Mouse (Mus musculus) thymus, adult 2 months (tissue): ENCODE measurements around the gene Arhgap5. TPM values are rescaled to one million over a fixed set of nuclear protein-coding genes. Genes with fewer than 3 reads are reported as not detected.

Experiments
- DNase-seq: peaks from one replicate; pipeline ENCODE4 v3.0.0; 2021
- H3K27ac ChIP-seq: fragments of 200-500 bp; 2 replicates; pipeline ENCODE4 v1.5.1; 2012; ENCODE audit warnings: low read length, control low read depth; ENCODE audit not compliant: control insufficient read depth, insufficient read depth
- H3K27me3 ChIP-seq: fragments of 200-500 bp; 2 replicates; pipeline ENCODE4 v1.6.1; 2012; ENCODE audit warnings: mild to moderate bottlenecking, low read length, moderate library complexity, mixed read lengths; ENCODE audit not compliant: control insufficient read depth, insufficient read depth
- H3K36me3 ChIP-seq: fragments of 200-500 bp; 2 replicates; pipeline ENCODE4 v1.6.1; 2012; ENCODE audit warnings: mild to moderate bottlenecking, low read length, moderate library complexity; ENCODE audit not compliant: control insufficient read depth, insufficient read depth
- H3K4me1 ChIP-seq: fragments of 200-500 bp; replicated peaks from 2 replicates; pipeline ENCODE4 v1.6.1; 2012; ENCODE audit warnings: low read length; ENCODE audit not compliant: control insufficient read depth, insufficient read depth
- H3K4me3 ChIP-seq: fragments of 200-500 bp; 2 replicates; pipeline ENCODE4 v1.5.1; 2012; ENCODE audit warnings: mild to moderate bottlenecking, low read length, control low read depth, moderate library complexity; ENCODE audit not compliant: control insufficient read depth, insufficient read depth
- CTCF ChIP-seq: fragments of 200-500 bp; IDR thresholded peaks from 2 replicates; pipeline ENCODE4 v1.5.1; 2012; ENCODE audit warnings: mild to moderate bottlenecking, control low read depth, low read length, moderate library complexity, borderline replicate concordance; ENCODE audit not compliant: control insufficient read depth, poor library complexity, insufficient read depth; ENCODE audit errors: extremely low read depth
- POLR2A ChIP-seq: fragments of 200-500 bp; IDR thresholded peaks from 2 replicates; pipeline ENCODE4 v1.6.1; 2012; ENCODE audit warnings: mild to moderate bottlenecking, low read length, control low read depth, moderate library complexity; ENCODE audit not compliant: control insufficient read depth, poor library complexity, insufficient read depth; ENCODE audit errors: extremely low read depth
- WGBS: fragments of 180-500 bp; shearing (Covaris S2); methylation state at CpG from one replicate; pipeline ENCODE4 v1.1.7; 2018; 5-methylcytosine and 5-hydroxymethylcytosine counted together
- polyA plus RNA-seq: library from polyadenylated mRNA; depleted of rRNA; stranded (reverse); fragments of >200 nt; gene quantifications from 2 replicates; pipeline ENCODE4 v1.2.3, GENCODE M21; 2012

Gene Arhgap5
- polyA plus RNA-seq, 1 experiment: 1.3 TPM

GRCm38 (mm10) chr12:52479323-52479722, 24.4 kb upstream of the Arhgap5 start:
- Histone ChIP-seq H3K27ac (no peak overlapping the region), H3K4me1 (0 out of 2 replicates have a peak, but pooled peaks cover 2% of the 10 kb centered on the region), H3K4me3 (no peak overlapping the region), H3K36me3 (no peaks in the 10 kb centered on the region), H3K27me3 (no peaks in the 10 kb centered on the region)
- TF ChIP-seq POLR2A (no peak), CTCF (no peak)
- WGBS: 94% methylated on average over 6 of the region's 6 CpGs
- no peak for DNase-seq

DNA sequence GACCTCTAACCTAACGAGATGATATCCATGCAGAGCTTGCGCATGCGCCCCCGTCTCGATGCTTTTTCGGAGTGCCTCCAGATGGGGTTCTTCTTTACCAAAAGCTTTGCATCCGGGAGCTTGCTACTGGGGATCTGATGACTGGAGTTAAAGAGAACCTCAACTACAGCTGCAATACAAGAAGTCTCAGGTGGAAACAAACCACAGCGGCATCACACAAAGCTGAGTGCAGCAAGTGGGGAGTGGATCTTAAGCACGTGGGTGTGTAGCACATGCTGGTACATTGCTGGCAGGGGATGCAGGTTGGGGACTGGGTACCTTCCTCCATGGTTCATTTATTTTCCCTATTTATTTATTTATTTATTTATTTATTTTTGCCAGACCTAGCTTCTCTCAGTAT, 22.9 kb upstream of the Arhgap5 start:
- WGBS: 49% methylated on average over 9 of the region's 9 CpGs

GRCm38 (mm10) chr12:52481969-52482550, 21.7 kb upstream of the Arhgap5 start:
- TF ChIP-seq CTCF (no peak), POLR2A (no peak)
- H3K4me3 ChIP-seq: no peak overlapping the region
- H3K27ac ChIP-seq: no peak overlapping the region
- no peak for DNase-seq
- WGBS: 46% methylated on average over 5 of the region's 5 CpGs
- no peaks in the 10 kb centered on the region for H3K27me3 ChIP-seq
- 0 out of 2 replicates have a peak, but pooled peaks cover 2% of the 10 kb centered on the region for H3K4me1 ChIP-seq
- H3K36me3 ChIP-seq: no peaks in the 10 kb centered on the region

More for the DNA sequence above, 22.9 kb upstream of the Arhgap5 start:
- Histone ChIP-seq H3K27ac (no peak overlapping the region), H3K4me3 (no peak overlapping the region), H3K36me3 (no peaks in the 10 kb centered on the region), H3K27me3 (no peaks in the 10 kb centered on the region), H3K4me1 (0 out of 2 replicates have a peak, but pooled peaks cover 2% of the 10 kb centered on the region)
- TF ChIP-seq CTCF (no peak), POLR2A (no peak)
- DNase-seq: peak; percentile 66

- Histone ChIP-seq H3K4me3 (no peak overlapping the region), H3K4me1 (0 out of 2 replicates have a peak, but pooled peaks cover 2% of the 10 kb centered on the region), H3K27ac (no peak overlapping the region), H3K36me3 (no peaks in the 10 kb centered on the region), H3K27me3 (no peaks in the 10 kb centered on the region)
- no peak for DNase-seq
- TF ChIP-seq POLR2A (no peak), CTCF (no peak)
- 97% methylated on average over 9 of the region's 9 CpGs for WGBS
Observed at GRCm38 (mm10) chr12:52483219-52483618, 20.6 kb upstream of the Arhgap5 start.

DNA sequence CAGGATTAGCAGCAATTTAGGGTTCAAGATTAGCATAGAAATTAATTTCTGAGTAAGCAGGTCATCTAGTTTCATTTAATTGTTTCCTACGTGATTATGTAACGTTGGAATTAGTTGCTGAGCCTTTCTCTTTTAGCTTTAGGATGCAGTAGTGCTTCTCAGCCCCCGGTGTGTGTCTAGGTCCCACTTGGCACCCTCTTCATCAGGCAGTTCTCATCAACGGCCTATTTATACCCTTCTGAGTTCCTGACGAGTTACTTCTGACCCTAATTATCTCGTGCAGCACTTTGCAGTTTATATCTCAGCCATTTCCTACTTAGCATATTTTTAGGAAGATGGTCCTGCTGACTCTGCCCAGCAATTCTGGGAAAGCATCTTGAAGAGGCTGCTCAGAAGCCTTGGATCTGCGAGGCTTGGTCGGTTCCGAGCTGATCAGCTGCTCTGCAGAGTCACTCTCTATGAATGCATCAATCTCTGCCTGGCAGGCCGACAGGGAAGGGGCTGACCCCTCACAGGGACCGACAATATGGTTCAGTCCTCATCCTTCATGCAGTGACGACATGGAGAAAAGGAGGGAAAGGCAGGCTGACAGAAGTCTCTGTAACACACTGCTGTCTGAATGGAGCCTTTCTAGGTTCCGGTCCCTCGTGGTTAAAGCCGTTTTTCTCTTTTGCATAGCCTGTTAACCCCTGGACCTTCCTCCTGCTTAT, 15.4 kb upstream of the Arhgap5 start:
- TF ChIP-seq POLR2A: no peak
- no peak for TF ChIP-seq CTCF
- DNase-seq: no peak
- Histone ChIP-seq H3K4me3 (no peak overlapping the region), H3K36me3 (no peaks in the 10 kb centered on the region), H3K27me3 (no peaks in the 10 kb centered on the region), H3K4me1 (no peaks in the 10 kb centered on the region), H3K27ac (no peak overlapping the region)
- 83% methylated on average over 15 of the region's 15 CpGs for WGBS

DNA sequence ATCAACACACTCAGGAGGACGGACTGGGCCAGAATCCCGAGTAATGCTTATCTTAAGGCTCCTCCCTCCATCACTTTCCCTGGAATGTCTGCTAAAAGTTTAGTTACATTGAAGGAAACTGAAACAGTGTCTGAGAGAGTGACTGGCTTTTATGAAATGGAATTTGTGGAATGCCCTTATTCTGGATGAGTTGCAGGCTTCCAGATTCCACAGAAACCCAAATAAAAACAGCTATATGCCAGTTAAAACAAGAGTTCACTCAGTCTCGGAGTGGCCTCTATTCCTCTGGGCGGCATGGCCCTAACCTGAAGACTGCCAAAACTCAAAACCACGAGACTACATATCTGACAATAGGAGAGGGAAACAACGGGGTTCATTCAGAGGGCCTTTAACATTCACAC, 10.5 kb upstream of the Arhgap5 start:
- H3K27ac ChIP-seq: no peak overlapping the region
- WGBS: 92% methylated on average over 6 of the region's 6 CpGs

More for the DNA sequence above, 10.5 kb upstream of the Arhgap5 start:
- DNase-seq: no peak
- TF ChIP-seq CTCF (no peak), POLR2A (no peak)
- H3K4me3 ChIP-seq: no peak overlapping the region
- H3K4me1 ChIP-seq: no peaks in the 10 kb centered on the region
- H3K36me3 ChIP-seq: no peaks in the 10 kb centered on the region
- H3K27me3 ChIP-seq: no peaks in the 10 kb centered on the region
